ENCODE assay signal across 9 mouse cellular contexts in the genomic region with DNA sequence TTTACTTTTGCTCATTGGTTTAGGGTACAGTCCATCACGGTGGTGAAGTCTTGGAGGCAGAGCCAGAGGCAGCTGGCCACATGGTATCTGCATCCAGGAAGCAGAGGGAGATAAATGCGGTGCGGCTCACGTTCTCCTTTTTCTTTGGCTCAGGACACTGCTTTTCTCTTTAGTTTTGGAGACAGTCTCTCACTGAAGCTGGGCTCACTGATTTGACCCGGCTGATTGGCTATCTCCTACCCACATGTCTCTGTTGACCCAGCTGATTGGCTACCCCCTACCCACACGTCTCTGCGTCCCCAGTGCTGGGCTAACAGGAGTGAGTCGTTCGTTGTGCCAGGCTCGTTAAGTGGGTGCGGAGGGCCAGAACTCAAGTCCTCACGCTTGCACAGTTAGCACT.
DNase-seq lines count a peak whose midpoint lies in the region.
"Had no signal": no experiment of that assay in that cellular context is flagged by ENCODE, and none has a peak within 500 bp of the region (broad histone marks: within the 10 kb centered on the region; RNA-seq: fewer than 3 reads in every experiment).

No protein-coding gene starts in this region.

- DNase-seq in embryo, embryonic 11 days: peak; percentile 11
- no peak for DNase-seq in embryo, embryonic 9.5 days (ENCODE audit: extremely low spot score)
- DNase-seq in ES-CJ7 (ENCODE audit: low read depth, low spot score): peak; percentile 72
- DNase-seq in gastrocnemius, postnatal 25 days: peak; percentile 46
- DNase-seq in kidney, postnatal 36 days: peak; percentile 16 to 39
- DNase-seq in neural tube, embryonic 10.5 days (ENCODE audit: extremely low spot score, low spot score): no peak
- no peak for DNase-seq in c-Kit-positive CD71-positive TER-119-positive erythroid progenitor cells, embryonic 14.5 days (ENCODE audit: low spot score)
- no peak for DNase-seq in right cerebral cortex, postnatal 25 days
- DNase-seq: right cerebral cortex, postnatal 4 days had no signal

Comparison
In these comparisons a context has a peak if more than half of its experiments do, and no peak if none do; other contexts are left out.
1. DNase-seq: peak in embryo, embryonic 11 days (single experiment), ES-CJ7 (single experiment), gastrocnemius, postnatal 25 days (single experiment) and kidney, postnatal 36 days (2 of 2); none in embryo, embryonic 9.5 days (single experiment), neural tube, embryonic 10.5 days (single experiment), c-Kit-positive CD71-positive TER-119-positive erythroid progenitor cells, embryonic 14.5 days (single experiment) and right cerebral cortex, postnatal 25 days (single experiment).